Mouse (Mus musculus) central nervous system, embryonic 18 days (tissue): Measurements from ENCODE around the gene Olfr1477. TPM values are rescaled to one million over a fixed set of nuclear protein-coding genes. Genes with fewer than 3 reads are reported as not detected.

ENCODE experiments used
- polyA plus RNA-seq: library from polyadenylated mRNA; depleted of rRNA; stranded (reverse); fragments of >200 nt; gene quantifications from 2 replicates; pipeline ENCODE4 v1.2.3, GENCODE M21; 2012; rRNA removed

The Olfr1477 gene
- not detected in 2 replicates for polyA plus RNA-seq

DNA sequence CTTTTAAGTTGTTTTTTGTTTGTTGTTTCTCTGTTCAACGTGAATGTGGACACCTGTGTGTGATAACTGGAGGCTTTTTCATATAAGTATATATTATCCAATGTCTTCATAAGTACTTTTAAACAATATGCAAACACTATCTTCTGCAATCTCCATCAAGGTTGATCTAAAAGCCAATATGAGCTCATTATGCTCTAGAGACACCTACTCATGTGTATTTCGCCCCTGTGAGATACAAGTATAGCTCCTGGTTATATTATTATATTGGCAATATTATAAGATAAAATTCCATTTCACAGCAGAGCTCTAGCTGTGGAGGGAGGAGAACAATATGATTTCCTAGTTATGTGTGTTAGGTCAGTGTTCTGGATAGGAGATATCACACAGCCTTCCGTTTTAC, at the start of gene Olfr1477:
TSS of gene Olfr1477 (plus strand) at position 301 of the 400 bp plus-strand sequence.

GRCm38 (mm10) chr19:13455986-13456385, 44.4 kb upstream of the Olfr1477 start, which contains the start of gene Olfr1472:
Gene Olfr1472, minus strand, starts transcription at chr19:13456086.

DNA sequence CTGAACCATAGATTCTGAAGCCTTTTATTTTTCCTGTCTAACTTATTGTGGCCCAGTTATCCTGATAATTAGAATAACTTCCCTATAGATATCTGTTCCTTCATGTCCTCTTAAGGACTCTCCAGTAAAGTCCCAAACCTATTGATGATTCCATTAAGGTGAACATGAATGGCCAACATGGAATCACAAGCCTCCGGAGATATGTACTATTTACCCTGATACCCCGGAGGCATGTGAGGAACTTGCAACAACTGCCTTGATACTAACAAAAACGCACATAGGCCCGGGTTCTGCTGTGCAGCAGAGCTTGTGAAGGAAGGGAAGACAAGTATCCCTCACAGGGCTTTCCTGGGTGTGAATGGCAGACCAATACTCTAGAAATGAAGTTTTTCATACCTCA, 31.1 kb upstream of the Olfr1477 start, which contains the start of gene Olfr1474:
TSS of gene Olfr1474 (plus strand) at position 301 of the 400 bp plus-strand sequence.

GRCm38 (mm10) chr19:13480096-13480495, 20.2 kb upstream of the Olfr1477 start, which contains the start of gene Olfr1475:
Gene Olfr1475, minus strand, starts transcription at chr19:13480196.

GRCm38 (mm10) chr19:13527613-13528012, 27.3 kb downstream of the Olfr1477 start, which contains the start of gene Olfr1480:
Gene Olfr1480, plus strand, starts transcription at chr19:13527913.

Other genes starting within 250 kb of the Olfr1477 start
- gene Olfr1465, start 185.0 kb upstream of the Olfr1477 start, polyA plus RNA-seq = not detected in 2 replicates
- not detected in 2 replicates for gene Olfr1466, start 161.7 kb upstream of the Olfr1477 start, polyA plus RNA-seq
- not detected in 2 replicates for gene Olfr1467, start 138.3 kb upstream of the Olfr1477 start, polyA plus RNA-seq
- not detected in 2 replicates for gene Olfr1469, start 92.7 kb upstream of the Olfr1477 start, polyA plus RNA-seq
- not detected in 2 replicates for gene Olfr1471, start 57.1 kb upstream of the Olfr1477 start, polyA plus RNA-seq
- gene Olfr1472, start 44.5 kb upstream of the Olfr1477 start, polyA plus RNA-seq = not detected in 2 replicates
- gene Olfr1474, start 31.0 kb upstream of the Olfr1477 start, polyA plus RNA-seq = not detected in 2 replicates
- gene Olfr1475, start 20.4 kb upstream of the Olfr1477 start, polyA plus RNA-seq = not detected in 2 replicates
- not detected in 2 replicates for gene Olfr1480, start 27.4 kb downstream of the Olfr1477 start, polyA plus RNA-seq
- gene Olfr1484, start 83.0 kb downstream of the Olfr1477 start, polyA plus RNA-seq = not detected in 2 replicates
- gene Olfr1487, start 116.8 kb downstream of the Olfr1477 start, polyA plus RNA-seq = not detected in 2 replicates
- gene Olfr1489, start 131.1 kb downstream of the Olfr1477 start, polyA plus RNA-seq = not detected in 2 replicates
- not detected in 2 replicates for gene Olfr1490, start 150.5 kb downstream of the Olfr1477 start, polyA plus RNA-seq
- gene Olfr1491, start 196.7 kb downstream of the Olfr1477 start, polyA plus RNA-seq = not detected in 2 replicates
- gene Olfr1493-ps1, start 222.7 kb downstream of the Olfr1477 start, polyA plus RNA-seq = not detected in 2 replicates
- not detected in 2 replicates for gene Olfr1494, start 239.2 kb downstream of the Olfr1477 start, polyA plus RNA-seq